Mouse (Mus musculus) granulocyte monocyte progenitor cell, adult 5-6 weeks (primary cell): ENCODE results near the gene BC051019. TPM values are rescaled to one million over a fixed set of nuclear protein-coding genes. Genes with fewer than 3 reads are reported as not detected.

Experiments
- ATAC-seq: replicated peaks from 2 replicates; pipeline ENCODE4 v1.8.0; 2016; ENCODE audit warnings: mild to moderate bottlenecking, moderate TSS enrichment, inconsistent platforms; ENCODE audit not compliant: poor library complexity, severe bottlenecking
- total RNA-seq, 2 experiments: library from RNA; stranded (forward) in 1 of 2; stranded (reverse) in 1 of 2; fragments of 200-712, 200-1000 nt in 1 of 2; fragments of >200 nt in 1 of 2; fragmentation: Nextera tagmentation in 1 of 2; gene quantifications; 2 replicates each; pipeline ENCODE4 v1.2.3; 2014 to 2017

BC051019 gene
- not detected in 2 replicates for total RNA-seq (2014; fragmentation: Nextera tagmentation)
- total RNA-seq (2017) = not detected in 2 replicates

- ATAC-seq = no peak
These were observed at the start of gene BC051019 for GRCm38 (mm10) chr7:109723697-109724096. Gene BC051019 (minus strand): TSS chr7:109723850.

- no peak; the same call in 1 of the 2 replicates for ATAC-seq
These were observed 48.6 kb upstream of the BC051019 start for GRCm38 (mm10) chr7:109772251-109772650.

- ATAC-seq = no peak
These were observed 45.2 kb upstream of the BC051019 start for GRCm38 (mm10) chr7:109768699-109769383.

GRCm38 (mm10) chr7:109767575-109768350 is 44.1 kb upstream of the BC051019 start:
- ATAC-seq = no peak

- no peak for ATAC-seq
These were observed 40.4 kb upstream of the BC051019 start for GRCm38 (mm10) chr7:109764009-109764408.

GRCm38 (mm10) chr7:109756291-109756690 is 32.6 kb upstream of the BC051019 start:
- no peak for ATAC-seq

GRCm38 (mm10) chr7:109754034-109754433 is 30.4 kb upstream of the BC051019 start:
- ATAC-seq = no peak

- ATAC-seq = peak; percentile 90
These were observed 28.6 kb upstream of the BC051019 start, which contains the start of gene Tmem9b for GRCm38 (mm10) chr7:109752008-109752925. Gene Tmem9b (minus strand): TSS chr7:109752875.

GRCm38 (mm10) chr7:109751427-109752007 is 27.9 kb upstream of the BC051019 start:
- ATAC-seq = 0 out of 2 replicates have a peak, but pooled peaks have one; percentile 3

GRCm38 (mm10) chr7:109747747-109748146 is 24.1 kb upstream of the BC051019 start:
- ATAC-seq = no peak

- ATAC-seq = no peak
These were observed 18.1 kb upstream of the BC051019 start for GRCm38 (mm10) chr7:109741703-109742102.

- ATAC-seq = no peak
These were observed 17.4 kb upstream of the BC051019 start for GRCm38 (mm10) chr7:109741060-109741459.

- no peak for ATAC-seq
These were observed 16.2 kb upstream of the BC051019 start for GRCm38 (mm10) chr7:109739822-109740370.

GRCm38 (mm10) chr7:109734806-109735205 is 11.2 kb upstream of the BC051019 start:
- no peak for ATAC-seq

- no peak for ATAC-seq
These were observed 8.0 kb upstream of the BC051019 start, which contains the start of gene Ascl3 for GRCm38 (mm10) chr7:109731626-109732025. Gene Ascl3 (minus strand): TSS chr7:109731726.

- no peak for ATAC-seq
These were observed 536 bp downstream of the BC051019 start for GRCm38 (mm10) chr7:109723114-109723513.

GRCm38 (mm10) chr7:109722618-109723017 is 1.0 kb downstream of the BC051019 start:
- no peak for ATAC-seq

GRCm38 (mm10) chr7:109719286-109719685 is 4.4 kb downstream of the BC051019 start:
- ATAC-seq = peak; percentile 39; the same call in 1 of the 2 replicates

- no peak for ATAC-seq
These were observed 10.1 kb downstream of the BC051019 start for GRCm38 (mm10) chr7:109713434-109713982.
